Mouse (Mus musculus) heart, embryonic 14.5 days (tissue): ENCODE data around the gene Cd160. TPM values are rescaled to one million over a fixed set of nuclear protein-coding genes. Genes with fewer than 3 reads are reported as not detected.
A peak's percentile ranks its signal among the peaks of the same experiment; 100 is the strongest.

Experiments
- ATAC-seq: fragments of 200-750 bp; cut with Nextera tagmentation; 2 replicates; pipeline ENCODE4 v1.8.0; 2017; ENCODE audit warnings: low read depth, moderate TSS enrichment; ENCODE audit not compliant: insufficient number of reproducible peaks, insufficient read depth, low FRiP score
- H3K27ac ChIP-seq, 2 experiments: fragments of 200-500 bp in 1 of 2; fragments of 300-500 bp in 1 of 2; sonication (generic) in 1 of 2; replicated peaks in 1 of 2; 2 replicates each; pipeline ENCODE4 v1.5.1; 2012 to 2014; ENCODE audit warnings: low read depth in 2 of 2, low read length in 2 of 2, control low read depth in 1 of 2, mild to moderate bottlenecking in 1 of 2, mixed read lengths in 1 of 2; ENCODE audit not compliant: control insufficient read depth in 1 of 2, insufficient read depth in 1 of 2
- H3K27me3 ChIP-seq: fragments of 300-500 bp; sonication (generic); 2 replicates; pipeline ENCODE4 v1.6.1; 2014; ENCODE audit warnings: mild to moderate bottlenecking, low read length, control low read depth; ENCODE audit not compliant: control insufficient read depth, insufficient read depth
- H3K36me3 ChIP-seq: fragments of 300-500 bp; sonication (generic); 2 replicates; pipeline ENCODE4 v1.6.1; 2014; ENCODE audit warnings: mild to moderate bottlenecking, control low read depth, low read length, mixed read lengths; ENCODE audit not compliant: control insufficient read depth, insufficient read depth
- H3K4me1 ChIP-seq, 2 experiments: fragments of 200-500 bp in 1 of 2; fragments of 300-500 bp in 1 of 2; sonication (generic) in 1 of 2; 2 replicates each; pipeline ENCODE4 v1.6.1; 2012 to 2014; ENCODE audit warnings: low read length in 2 of 2, control low read depth in 1 of 2, mixed read lengths in 1 of 2; ENCODE audit not compliant: control insufficient read depth in 2 of 2, insufficient read depth in 2 of 2
- H3K4me2 ChIP-seq: fragments of 300-500 bp; sonication (generic); 2 replicates; pipeline ENCODE4 v1.6.1; 2014; ENCODE audit warnings: mild to moderate bottlenecking, low read length
- H3K4me3 ChIP-seq, 2 experiments: fragments of 200-500 bp in 1 of 2; fragments of 300-500 bp in 1 of 2; sonication (generic) in 1 of 2; 2 replicates each; pipeline ENCODE4 v1.5.1; 2012 to 2014; ENCODE audit warnings: low read length in 2 of 2, mild to moderate bottlenecking in 2 of 2, control low read depth in 1 of 2, low read depth in 1 of 2, moderate library complexity in 1 of 2; ENCODE audit not compliant: control insufficient read depth in 1 of 2, insufficient read depth in 1 of 2
- H3K9ac ChIP-seq: fragments of 300-500 bp; sonication (generic); 2 replicates; pipeline ENCODE4 v1.6.1; 2014; ENCODE audit warnings: mild to moderate bottlenecking, low read length
- H3K9me3 ChIP-seq: fragments of 300-500 bp; sonication (generic); 2 replicates; pipeline ENCODE4 v1.6.1; 2016; ENCODE audit warnings: low read length, control low read depth; ENCODE audit not compliant: control insufficient read depth
- WGBS: fragments of 180-500 bp; shearing (Covaris S2); extraction: QIAGEN DNeasy Blood & Tissue Kit; methylation state at CpG from one replicate; pipeline ENCODE4 v1.1.7; 2014; 5-methylcytosine and 5-hydroxymethylcytosine counted together
- polyA plus RNA-seq: library from polyadenylated mRNA; unstranded; fragments of >200 nt; fragmentation: Nextera tagmentation; extraction: Ambion mirVana; gene quantifications from 2 replicates; pipeline ENCODE4 v1.2.1, GENCODE M21; 2014

The Cd160 gene
- polyA plus RNA-seq, 1 experiment from 2014 or later: not detected

DNA sequence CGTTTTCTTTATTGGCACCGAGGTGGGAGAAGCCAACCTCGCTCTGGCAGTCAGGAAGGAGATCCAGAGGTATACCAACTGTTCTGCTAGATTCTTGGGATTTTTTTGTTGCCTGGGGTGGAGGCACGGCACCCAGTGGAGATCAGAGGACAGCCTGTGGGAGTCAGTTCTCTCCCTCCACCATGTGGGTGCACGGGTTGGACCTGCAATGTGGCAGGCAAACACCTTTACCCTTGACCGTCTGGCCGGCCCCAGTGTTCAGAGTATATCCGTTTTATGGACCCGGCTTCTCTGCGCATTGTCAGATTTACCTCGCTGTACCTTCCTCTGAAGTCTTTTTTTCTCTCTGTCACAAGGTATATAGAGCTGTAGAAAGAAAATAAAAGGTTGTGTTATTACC, 28.9 kb downstream of the Cd160 start:
- H3K27ac ChIP-seq: no peak overlapping the region
- no peak overlapping the region for H3K4me2 ChIP-seq
- no peaks in the 10 kb centered on the region for H3K36me3 ChIP-seq
- H3K27me3 ChIP-seq: no peaks in the 10 kb centered on the region
- H3K4me3 ChIP-seq: no peak overlapping the region
- peaks cover 3 to 5% of the 10 kb centered on the region in 2 experiments; a peak in 2 of 4 replicates for H3K4me1 ChIP-seq
- peaks cover 6% of the 10 kb centered on the region for H3K9me3 ChIP-seq
- ATAC-seq: no peak
- WGBS: 77% methylated on average over 11 of the region's 11 CpGs
- H3K9ac ChIP-seq: no peak overlapping the region

DNA sequence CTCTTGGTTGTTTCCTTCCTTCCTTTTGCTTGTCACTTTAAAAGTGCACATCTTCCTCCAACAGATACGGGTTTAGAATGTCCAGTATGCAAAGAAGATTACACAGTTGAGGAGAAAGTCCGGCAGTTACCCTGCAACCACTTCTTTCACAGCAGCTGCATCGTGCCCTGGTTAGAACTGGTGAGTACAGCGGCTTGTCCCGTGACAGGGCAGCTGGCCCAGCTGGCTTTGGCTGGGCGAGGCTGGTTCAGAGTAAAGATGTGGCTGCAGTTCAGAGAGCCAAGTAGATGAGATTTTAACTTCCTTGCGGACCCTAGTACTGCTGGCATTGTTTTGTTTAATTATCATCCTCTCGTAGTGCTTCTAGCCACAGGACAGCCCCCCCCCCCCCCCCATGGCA, 40.6 kb downstream of the Cd160 start:
- no peaks in the 10 kb centered on the region for H3K9me3 ChIP-seq
- no peaks in the 10 kb centered on the region for H3K27me3 ChIP-seq
- H3K36me3 ChIP-seq: peaks cover 73% of the 10 kb centered on the region
- H3K4me1 ChIP-seq: no peaks in the 10 kb centered on the region
- H3K9ac ChIP-seq: no peak overlapping the region
- H3K27ac ChIP-seq: no peak overlapping the region
- ATAC-seq: no peak
- WGBS: 81% methylated on average over 8 of the region's 8 CpGs
- no peak overlapping the region for H3K4me3 ChIP-seq
- no peak overlapping the region for H3K4me2 ChIP-seq

DNA sequence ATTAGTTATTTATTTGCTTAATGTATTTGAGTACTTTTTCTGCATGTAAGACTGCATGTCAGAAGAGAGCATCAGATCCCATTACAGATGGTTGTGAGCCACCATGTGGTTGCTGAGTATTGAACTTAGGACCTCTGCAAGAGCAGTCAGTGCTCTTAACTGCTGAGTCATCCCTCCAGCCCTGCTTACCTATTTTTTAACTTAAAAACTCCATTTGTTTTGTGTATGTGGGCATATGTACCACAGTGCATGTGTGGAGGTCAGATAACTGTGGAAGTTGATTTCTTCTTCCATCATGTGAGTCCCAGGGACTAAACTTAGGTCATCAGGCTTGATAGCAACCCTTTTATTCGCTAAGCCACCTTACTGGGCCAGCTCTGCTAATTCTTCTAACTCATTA, 41.4 kb downstream of the Cd160 start:
- Histone ChIP-seq H3K4me2 (no peak overlapping the region), H3K4me3 (no peak overlapping the region), H3K9me3 (no peaks in the 10 kb centered on the region), H3K36me3 (peaks cover 75% of the 10 kb centered on the region), H3K9ac (no peak overlapping the region), H3K27ac (no peak overlapping the region), H3K4me1 (no peaks in the 10 kb centered on the region), H3K27me3 (no peaks in the 10 kb centered on the region)
- ATAC-seq: no peak
- WGBS: 90% methylated on average over 1 of the region's 1 CpGs

DNA sequence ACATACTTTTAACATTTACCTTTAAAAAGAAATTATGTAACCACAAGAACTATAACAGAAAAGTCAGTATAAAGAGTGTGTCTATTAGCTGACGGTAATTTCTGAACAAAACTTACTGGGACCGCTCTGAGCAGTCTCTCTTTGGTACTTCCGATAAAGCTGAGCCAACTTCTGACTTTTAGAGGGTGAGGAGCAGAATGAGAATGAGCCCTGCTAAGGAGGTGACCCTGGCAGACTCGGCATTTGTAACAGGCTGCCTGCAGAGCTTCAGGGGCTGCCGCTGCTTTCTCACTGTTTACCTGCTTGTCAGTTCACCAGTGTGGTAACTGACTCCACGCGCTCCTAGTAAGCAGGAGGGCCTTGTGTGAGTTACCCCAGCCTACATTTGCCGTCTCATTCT, 46.9 kb downstream of the Cd160 start:
- 71% methylated on average over 8 of the region's 8 CpGs for WGBS
- ATAC-seq: no peak
- Histone ChIP-seq H3K4me3 (no peak overlapping the region), H3K9ac (no peak overlapping the region), H3K27me3 (no peaks in the 10 kb centered on the region), H3K36me3 (peaks cover 30% of the 10 kb centered on the region), H3K4me1 (no peaks in the 10 kb centered on the region), H3K27ac (no peak overlapping the region), H3K9me3 (no peaks in the 10 kb centered on the region), H3K4me2 (no peak overlapping the region)

DNA sequence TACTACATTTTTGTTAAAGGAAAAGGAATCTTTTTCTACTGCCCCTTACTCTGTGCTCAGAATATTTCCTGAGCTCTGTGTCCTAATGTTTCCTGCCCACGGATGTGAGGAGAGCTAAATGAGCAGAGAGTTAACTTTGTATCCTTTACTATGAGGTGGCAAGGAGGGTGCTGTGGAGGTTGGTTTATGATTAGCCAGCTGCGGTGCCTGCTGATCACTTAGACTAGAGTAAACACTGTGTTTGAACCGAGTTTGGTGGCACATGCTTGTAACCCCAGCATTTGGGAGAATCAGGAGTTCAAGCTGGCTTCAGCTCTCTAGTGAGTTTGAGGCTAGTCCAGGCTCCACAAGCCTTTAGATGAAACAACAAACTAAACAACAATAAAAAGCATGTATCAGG, 52.0 kb downstream of the Cd160 start:
- Histone ChIP-seq H3K4me1 (peaks cover 0 to 7% of the 10 kb centered on the region in 2 experiments; a peak in 3 of 4 replicates), H3K27me3 (no peaks in the 10 kb centered on the region), H3K4me2 (no peak overlapping the region), H3K36me3 (peaks cover 17% of the 10 kb centered on the region), H3K9me3 (no peaks in the 10 kb centered on the region), H3K9ac (no peak overlapping the region), H3K4me3 (no peak overlapping the region), H3K27ac (no peak overlapping the region)
- ATAC-seq: no peak
- WGBS: 88% methylated on average over 3 of the region's 3 CpGs

DNA sequence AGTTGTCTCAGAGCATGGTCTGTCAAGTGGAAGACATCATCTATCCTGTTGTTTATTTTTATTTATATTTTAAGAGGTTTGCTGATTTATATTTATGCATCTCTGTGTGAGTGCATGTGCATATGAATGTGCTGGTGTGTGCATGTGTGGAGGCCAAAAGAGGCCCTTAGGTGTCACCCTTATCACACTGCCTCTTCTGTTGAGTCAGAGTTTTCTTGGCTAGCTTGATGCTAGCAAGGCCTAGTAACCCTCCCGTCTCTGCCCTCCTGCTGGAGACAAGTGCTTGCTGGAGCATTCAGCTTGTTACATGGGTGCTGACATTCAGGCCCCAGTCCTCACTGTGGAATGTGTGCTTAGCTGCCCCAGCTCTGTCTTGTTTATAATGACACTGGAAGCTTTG, 56.2 kb downstream of the Cd160 start:
- Histone ChIP-seq H3K9me3 (no peaks in the 10 kb centered on the region), H3K27ac (no peak overlapping the region), H3K27me3 (no peaks in the 10 kb centered on the region), H3K9ac (no peak overlapping the region), H3K4me3 (no peak overlapping the region), H3K4me2 (no peak overlapping the region), H3K36me3 (peaks cover 17% of the 10 kb centered on the region), H3K4me1 (peaks cover 0 to 7% of the 10 kb centered on the region in 2 experiments; a peak in 3 of 4 replicates)
- ATAC-seq: peak; percentile 59; the same call in 1 of the 2 replicates
- 15% methylated on average over 1 of the region's 1 CpGs for WGBS

DNA sequence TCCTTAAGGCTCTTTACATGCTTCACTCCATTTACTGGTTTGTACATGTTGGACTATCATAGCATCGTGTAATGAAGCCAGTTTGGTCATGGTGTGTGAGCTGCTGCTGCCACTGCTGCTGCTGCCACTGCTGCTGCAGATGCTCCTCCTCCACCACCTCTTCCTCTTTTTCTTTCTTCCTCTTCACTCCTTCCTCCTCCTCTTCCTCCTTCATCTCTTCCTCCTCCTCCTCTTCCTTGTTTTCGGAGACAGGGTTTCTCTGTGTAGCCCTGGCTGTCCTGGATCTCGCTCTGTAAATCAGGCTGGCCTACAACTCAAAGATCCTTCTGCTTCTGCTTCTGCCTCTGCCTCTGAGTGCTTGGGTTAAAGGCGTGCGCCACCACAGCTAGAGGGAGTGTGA, 59.2 kb downstream of the Cd160 start:
- no peak overlapping the region for H3K4me2 ChIP-seq
- H3K4me1 ChIP-seq: peaks cover 0 to 11% of the 10 kb centered on the region in 2 experiments; a peak in 3 of 4 replicates
- H3K9ac ChIP-seq: no peak overlapping the region
- 84% methylated on average over 5 of the region's 5 CpGs for WGBS
- no peak overlapping the region for H3K4me3 ChIP-seq
- H3K36me3 ChIP-seq: no peaks in the 10 kb centered on the region
- H3K27ac ChIP-seq: no peak overlapping the region
- H3K27me3 ChIP-seq: no peaks in the 10 kb centered on the region
- H3K9me3 ChIP-seq: no peaks in the 10 kb centered on the region
- no peak for ATAC-seq

DNA sequence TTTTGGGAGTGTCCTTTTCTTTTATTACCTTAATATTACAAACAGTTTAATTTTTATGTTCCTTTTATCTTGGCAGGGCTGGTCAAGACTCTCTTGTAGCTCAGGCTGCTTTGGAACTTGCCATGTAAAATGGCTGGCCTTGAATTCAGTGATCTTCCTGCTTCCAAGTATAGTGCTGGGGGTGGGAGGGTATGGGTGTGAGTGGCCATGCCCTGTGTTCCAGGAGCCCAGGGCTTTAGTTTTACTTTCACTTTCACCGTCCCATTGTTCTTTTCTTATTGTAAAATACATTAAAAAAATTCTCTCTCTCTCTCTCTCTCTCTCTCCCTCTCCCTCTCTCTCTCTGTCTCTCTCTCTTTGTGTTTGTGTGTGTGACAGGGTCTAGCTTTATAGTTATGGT, 64.6 kb downstream of the Cd160 start:
- H3K9ac ChIP-seq: no peak overlapping the region
- WGBS: 88% methylated on average over 1 of the region's 1 CpGs
- no peak overlapping the region for H3K4me2 ChIP-seq
- H3K27me3 ChIP-seq: no peaks in the 10 kb centered on the region
- no peaks in the 10 kb centered on the region for H3K9me3 ChIP-seq
- 0 out of 2 replicates have a peak, but pooled peaks cover 3% of the 10 kb centered on the region for H3K36me3 ChIP-seq
- no peak for ATAC-seq
- H3K4me1 ChIP-seq: 0 out of 4 replicates have a peak, but pooled peaks cover 0 to 4% of the 10 kb centered on the region in 2 experiments
- H3K27ac ChIP-seq: no peak overlapping the region
- no peak overlapping the region for H3K4me3 ChIP-seq
